Mouse (Mus musculus) thymus, postnatal 36 days (tissue): ENCODE measurements around the gene Rtkn2.

Experiments
- DNase-seq, 2 experiments: peaks; one replicate each; pipeline ENCODE4 v3.0.0; 2022; ENCODE audit warnings: mixed read lengths in 2 of 2

The Rtkn2 gene

GRCm38 (mm10) chr10:68107716-68108115, 128.3 kb downstream of the Rtkn2 start:
- no peak for DNase-seq
